In the genomic region with DNA sequence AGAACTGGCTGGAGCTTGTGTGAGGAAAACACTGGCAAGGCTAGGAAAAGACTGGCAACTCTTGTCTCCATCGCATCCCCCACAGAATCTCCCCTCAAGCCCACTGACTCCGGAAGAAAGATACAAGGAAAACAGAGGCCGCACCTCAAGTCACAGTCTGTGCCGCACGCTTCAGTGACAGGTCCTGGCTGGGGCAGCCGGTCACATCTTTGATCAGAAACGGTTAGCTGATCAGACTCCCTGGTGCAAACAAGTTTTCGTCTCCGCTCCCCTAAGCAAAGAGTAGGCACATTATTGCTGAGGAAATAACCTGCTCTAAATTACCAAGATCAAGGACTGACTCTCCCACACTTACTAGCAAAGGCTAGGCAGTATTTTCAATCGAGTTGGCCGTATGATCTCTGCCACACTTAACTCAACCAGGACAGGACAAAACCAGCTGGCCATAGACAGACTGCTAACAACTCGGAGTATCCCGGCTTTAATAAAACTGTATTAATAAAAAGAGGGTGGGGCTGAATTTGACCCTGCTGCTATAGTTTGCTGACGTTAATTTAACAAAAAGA, we compare ENCODE assay signal across 31 mouse cellular contexts. TPM values are rescaled to one million over a fixed set of nuclear protein-coding genes. Genes with fewer than 3 reads are reported as not detected.
"Had no signal": no experiment of that assay in that cellular context is flagged by ENCODE, and none has a peak within 500 bp of the region (broad histone marks: within the 10 kb centered on the region; RNA-seq: fewer than 3 reads in every experiment).

No protein-coding gene starts in this region.

- H3K9me3 ChIP-seq: heart, embryonic 10.5 days; heart, embryonic 12.5 days; hindbrain, embryonic 13.5 days; hindbrain, embryonic 15.5 days; limb, embryonic 13.5 days; limb, embryonic 15.5 days; liver, embryonic 12.5 days had no signal

- H3K4me1 ChIP-seq: hindbrain, embryonic 13.5 days; limb, embryonic 15.5 days had no signal

- H3K36me3 ChIP-seq: hindbrain, embryonic 13.5 days; hindbrain, embryonic 15.5 days; liver, embryonic 12.5 days had no signal

- H3K4me2 ChIP-seq: heart, embryonic 12.5 days; hindbrain, embryonic 13.5 days; hindbrain, embryonic 15.5 days; limb, embryonic 13.5 days; limb, embryonic 15.5 days; liver, embryonic 12.5 days had no signal

- H3K27ac ChIP-seq: heart, embryonic 10.5 days; hindbrain, embryonic 13.5 days; hindbrain, embryonic 15.5 days; hindbrain, postnatal 0 days; limb, embryonic 13.5 days; limb, embryonic 15.5 days; liver, embryonic 12.5 days; liver, embryonic 14.5 days had no signal

- H3K27me3 ChIP-seq: heart, embryonic 12.5 days; hindbrain, embryonic 13.5 days; hindbrain, embryonic 15.5 days; limb, embryonic 13.5 days; limb, embryonic 15.5 days; liver, embryonic 12.5 days had no signal

- H3K9ac ChIP-seq: forebrain, postnatal 0 days; heart, embryonic 12.5 days; hindbrain, embryonic 13.5 days; hindbrain, embryonic 15.5 days; limb, embryonic 13.5 days; limb, embryonic 15.5 days; liver, embryonic 12.5 days; liver, embryonic 14.5 days had no signal

- DNase-seq: forebrain, postnatal 0 days; gastrocnemius, postnatal 14 days; gastrocnemius, postnatal 36 days; heart, adult 18-20 months; heart, postnatal 10 days; kidney, adult 8-10 months; kidney, postnatal 14 days; kidney, postnatal 36 days; layer of hippocampus, adult 9-11 months; layer of hippocampus, postnatal 36 days; left cerebral cortex, postnatal 4 days had no signal

- H3K4me3 ChIP-seq: heart, embryonic 10.5 days; heart, embryonic 12.5 days; hindbrain, embryonic 13.5 days; hindbrain, embryonic 15.5 days; limb, embryonic 13.5 days; limb, embryonic 15.5 days; liver, embryonic 12.5 days had no signal

- ATAC-seq: forebrain, postnatal 0 days; hindbrain, postnatal 0 days; intestine, embryonic 16.5 days; liver, embryonic 12.5 days had no signal

RNA-seq across cellular contexts. Expression of a gene that starts 10.6 kb away (rescaled TPM):
- total RNA-seq: forebrain, postnatal 0 days; hematopoietic stem cell, adult 5-6 weeks; hindbrain, postnatal 0 days; layer of hippocampus, adult 18-20 months; layer of hippocampus, adult 8-10 months; layer of hippocampus, postnatal 14 days; layer of hippocampus, postnatal 36 days; left cerebral cortex, adult 18-20 months; left cerebral cortex, postnatal 10 days; left cerebral cortex, postnatal 25 days; left cerebral cortex, postnatal 4 days; liver, adult 2 months had no signal
- polyA plus RNA-seq: forebrain, postnatal 0 days; hindbrain, embryonic 11.5 days; hindbrain, embryonic 13.5 days; hindbrain, embryonic 15.5 days; hindbrain, postnatal 0 days; intestine, embryonic 16.5 days; liver, adult 2 months; liver, embryonic 12.5 days; liver, embryonic 14.5 days; liver, embryonic 16.5 days had no signal
